Mouse (Mus musculus): ENCODE measurements around the gene Ddx42. TPM values are rescaled to one million over a fixed set of nuclear protein-coding genes. Genes with fewer than 3 reads are reported as not detected.
A peak's percentile ranks its signal among the peaks of the same experiment; 100 is the strongest.
"Not testable (repeated sequence)": the region's sequence is repeated elsewhere in the genome, so short reads cannot be mapped to it uniquely, and the experiment has no call there.

Ddx42 gene
- polyA plus RNA-seq, 2 experiments = 50.4 to 63.9 TPM

DNA sequence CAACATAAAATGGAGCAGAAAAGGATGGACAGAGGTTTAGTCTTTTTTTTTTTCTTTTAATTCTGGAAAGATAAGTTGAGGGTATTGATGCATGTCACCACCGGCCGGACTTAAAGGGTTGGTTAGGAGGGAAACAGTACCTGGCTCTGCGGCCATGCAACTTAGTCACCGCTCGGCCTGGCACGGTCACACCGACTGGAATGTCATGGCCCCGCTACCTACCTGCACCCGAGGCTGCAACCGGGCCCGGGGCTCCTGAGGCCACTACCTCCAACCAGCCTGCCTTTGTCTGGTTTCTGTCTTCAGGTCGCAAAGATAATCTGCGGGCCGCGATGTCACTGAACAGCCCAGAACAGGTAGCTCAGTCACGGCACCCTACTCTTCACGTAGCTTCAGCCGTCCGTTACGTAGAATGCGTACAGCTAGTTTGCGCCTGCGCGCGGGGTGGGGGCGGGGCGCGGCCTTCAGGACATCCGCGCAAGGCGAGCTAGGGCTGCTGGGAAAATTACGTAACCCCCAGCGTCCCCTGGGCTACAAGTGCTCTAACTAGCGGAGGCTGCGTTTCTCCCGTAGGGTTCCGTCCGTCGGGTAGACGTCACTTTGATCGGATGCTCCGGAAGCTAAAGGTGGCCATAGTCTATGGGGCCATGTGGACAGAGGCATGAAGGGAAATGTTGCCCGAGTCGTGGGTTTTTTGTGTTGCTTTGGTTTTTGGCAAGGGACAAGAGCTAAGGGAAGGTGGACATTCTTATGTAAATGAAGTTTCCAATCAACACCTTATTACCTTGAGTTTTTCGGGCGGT lies 598 bp upstream of the Ddx42 start, which contains the start of gene Ccdc47:
TSS of gene Ccdc47 (minus strand) at position 418 of the 803 bp plus-strand sequence.
- ATAC-seq (ENCODE audit: low FRiP score, low read depth) (peak; percentile 96), DNase-seq (ENCODE audit: low spot score) (peak; percentile 99)
- H3K27ac ChIP-seq (replicated peaks; ENCODE audit: low read depth, low read length) = peak within 1 kb of the TSS; percentile 94
- under 1% methylated on average over 46 of the region's 46 CpGs for WGBS
- peak within 1 kb of the TSS; percentile 55 for H3K4me2 ChIP-seq (replicated peaks; ENCODE audit: low read depth, low read length, severe bottlenecking)
- no peaks in the 10 kb centered on the region for H3K9me3 ChIP-seq (ENCODE audit: control insufficient read depth, low read length)
- 0 out of 2 replicates have a peak, but pooled peaks have one; percentile 50 for TF ChIP-seq POLR2A (IDR thresholded peaks at IDR 0.05; ENCODE audit: borderline replicate concordance, extremely low read depth, insufficient read depth, insufficient read length)
- no peaks in the 10 kb centered on the region for H3K27me3 ChIP-seq (ENCODE audit: control insufficient read depth, insufficient read depth, low read length)
- H3K4me1 ChIP-seq (ENCODE audit: control insufficient read depth, insufficient read depth, low read length) = peaks cover 21% of the 10 kb centered on the region
- peaks cover 22% of the 10 kb centered on the region for H3K36me3 ChIP-seq (ENCODE audit: control insufficient read depth, insufficient read depth, low read length)
- peak within 1 kb of the TSS; percentile 91 for H3K9ac ChIP-seq (ENCODE audit: low read depth, low read length, severe bottlenecking)
- peak within 1 kb of the TSS; percentile 76 for H3K4me3 ChIP-seq (replicated peaks; ENCODE audit: low read length)

DNA sequence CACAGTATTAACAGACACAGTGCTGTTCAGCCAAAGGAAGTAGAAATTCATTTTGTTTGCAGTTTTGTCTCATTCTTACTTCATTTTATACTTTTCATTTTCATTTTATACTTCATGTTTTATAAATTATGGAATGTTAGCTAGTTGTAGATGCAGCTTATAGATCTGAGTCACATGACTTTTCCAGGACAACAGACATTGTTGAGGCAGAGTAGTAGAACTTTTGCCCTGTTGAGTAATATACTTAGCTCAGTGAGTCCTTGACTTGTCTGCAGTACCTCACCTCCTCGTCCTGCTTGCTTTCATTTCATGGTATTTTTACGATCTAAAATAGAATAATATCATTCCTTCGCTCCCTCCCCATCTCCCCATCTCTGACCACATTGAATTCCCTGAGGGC lies 3.9 kb downstream of the Ddx42 start:
- H3K4me1 ChIP-seq (ENCODE audit: control insufficient read depth, insufficient read depth, low read length) = peaks cover 10% of the 10 kb centered on the region
- DNase-seq (ENCODE audit: low spot score) (no peak), ATAC-seq (ENCODE audit: low FRiP score, low read depth) (no peak)
- no peaks in the 10 kb centered on the region for H3K27me3 ChIP-seq (ENCODE audit: control insufficient read depth, insufficient read depth, low read length)
- no peaks in the 10 kb centered on the region for H3K9me3 ChIP-seq (ENCODE audit: control insufficient read depth, low read length)
- no peak overlapping the region for H3K9ac ChIP-seq (ENCODE audit: low read depth, low read length, severe bottlenecking)
- H3K27ac ChIP-seq (replicated peaks; ENCODE audit: low read depth, low read length) = no peak overlapping the region
- no peak overlapping the region for H3K4me3 ChIP-seq (replicated peaks; ENCODE audit: low read length)
- TF ChIP-seq POLR2A (IDR thresholded peaks at IDR 0.05; ENCODE audit: borderline replicate concordance, extremely low read depth, insufficient read depth, insufficient read length) = no peak
- H3K36me3 ChIP-seq (ENCODE audit: control insufficient read depth, insufficient read depth, low read length) = peaks cover 23% of the 10 kb centered on the region
- H3K4me2 ChIP-seq (replicated peaks; ENCODE audit: low read depth, low read length, severe bottlenecking) = no peak overlapping the region
- WGBS = 89% methylated on average over 3 of the region's 3 CpGs

DNA sequence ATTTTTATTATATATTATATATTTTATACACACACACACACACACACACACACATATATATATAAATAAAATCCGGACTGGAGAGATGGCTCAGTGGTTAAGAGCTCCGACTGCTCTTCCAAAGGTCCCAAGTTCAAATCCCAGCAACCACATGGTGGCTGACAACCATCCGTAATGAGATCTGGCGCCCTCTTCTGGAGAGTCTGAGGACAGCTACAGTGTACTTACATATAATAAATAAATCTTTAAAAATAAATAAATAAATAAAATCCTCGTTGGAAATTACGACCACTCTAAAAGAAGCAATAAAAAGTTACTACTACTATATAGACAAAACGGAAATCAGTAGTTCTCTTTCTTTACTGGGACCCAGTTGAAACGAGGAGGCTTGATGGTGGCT lies 17.3 kb downstream of the Ddx42 start:
- not testable (repeated sequence) for H3K4me1 ChIP-seq (ENCODE audit: control insufficient read depth, insufficient read depth, low read length)

DNA sequence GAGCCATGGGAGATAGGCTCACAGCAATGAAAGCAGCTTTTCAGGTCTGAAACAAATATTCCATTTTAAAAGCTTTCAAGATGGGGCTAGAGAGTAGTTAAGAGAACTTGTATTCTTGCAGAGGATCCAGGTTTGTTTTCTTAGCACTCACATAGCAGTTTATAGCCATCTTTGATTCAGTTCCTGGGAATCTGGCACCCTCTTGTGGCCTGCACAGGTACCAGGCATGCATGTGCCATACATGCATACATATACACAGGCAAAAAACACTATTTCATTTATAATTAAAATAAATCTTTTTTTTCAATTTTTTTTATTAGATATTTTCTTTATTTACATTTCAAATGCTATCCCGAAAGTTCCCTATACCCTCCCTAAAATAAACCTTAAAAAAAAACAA lies 30.1 kb downstream of the Ddx42 start:
- WGBS = 97% methylated on average over 1 of the region's 1 CpGs
- Histone ChIP-seq H3K36me3 (ENCODE audit: control insufficient read depth, insufficient read depth, low read length) (peaks cover 99% of the 10 kb centered on the region), H3K27me3 (ENCODE audit: control insufficient read depth, insufficient read depth, low read length) (no peaks in the 10 kb centered on the region), H3K27ac (replicated peaks; ENCODE audit: low read depth, low read length) (no peak overlapping the region), H3K9me3 (ENCODE audit: control insufficient read depth, low read length) (peaks cover 6% of the 10 kb centered on the region), H3K9ac (ENCODE audit: low read depth, low read length, severe bottlenecking) (no peak overlapping the region), H3K4me1 (ENCODE audit: control insufficient read depth, insufficient read depth, low read length) (no peaks in the 10 kb centered on the region), H3K4me2 (replicated peaks; ENCODE audit: low read depth, low read length, severe bottlenecking) (no peak overlapping the region), H3K4me3 (replicated peaks; ENCODE audit: low read length) (no peak overlapping the region)
- no peak for TF ChIP-seq POLR2A (IDR thresholded peaks at IDR 0.05; ENCODE audit: borderline replicate concordance, extremely low read depth, insufficient read depth, insufficient read length)
- DNase-seq (ENCODE audit: low spot score) (no peak), ATAC-seq (ENCODE audit: low FRiP score, low read depth) (no peak)

More for the DNA sequence above, 17.3 kb downstream of the Ddx42 start:
- not testable (repeated sequence) for ATAC-seq (ENCODE audit: low FRiP score, low read depth); H3K27ac ChIP-seq (replicated peaks; ENCODE audit: low read depth, low read length); DNase-seq (ENCODE audit: low spot score); H3K4me2 ChIP-seq (replicated peaks; ENCODE audit: low read depth, low read length, severe bottlenecking); H3K27me3 ChIP-seq (ENCODE audit: control insufficient read depth, insufficient read depth, low read length); H3K9me3 ChIP-seq (ENCODE audit: control insufficient read depth, low read length); H3K9ac ChIP-seq (ENCODE audit: low read depth, low read length, severe bottlenecking); H3K4me3 ChIP-seq (replicated peaks; ENCODE audit: low read length)
- H3K36me3 ChIP-seq (ENCODE audit: control insufficient read depth, insufficient read depth, low read length) = peaks cover 84% of the 10 kb centered on the region
- 65% methylated on average over 8 of the region's 8 CpGs for WGBS

DNA sequence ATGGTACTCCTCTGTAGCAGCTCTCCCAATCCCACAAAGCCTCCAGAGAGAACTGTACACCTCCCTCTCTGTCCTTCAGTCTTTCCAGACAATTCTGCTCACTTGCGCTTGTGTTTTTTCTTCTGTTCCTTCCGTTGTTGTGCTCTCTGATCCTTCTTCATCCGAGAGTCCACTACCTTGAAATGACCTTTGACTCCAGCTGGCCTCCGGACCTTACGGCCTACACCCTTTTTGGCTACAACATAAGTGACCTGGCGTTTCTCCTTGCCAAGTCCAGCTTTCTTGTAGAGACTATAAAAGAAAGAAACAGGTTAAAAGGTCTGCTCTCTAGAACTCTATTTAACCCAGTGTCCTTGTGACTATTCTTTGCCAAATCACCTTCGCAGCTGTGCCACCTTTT lies 32.6 kb downstream of the Ddx42 start:
- no peak for TF ChIP-seq POLR2A (IDR thresholded peaks at IDR 0.05; ENCODE audit: borderline replicate concordance, extremely low read depth, insufficient read depth, insufficient read length)
- no peak overlapping the region for H3K4me3 ChIP-seq (replicated peaks; ENCODE audit: low read length)
- peaks cover 97% of the 10 kb centered on the region for H3K36me3 ChIP-seq (ENCODE audit: control insufficient read depth, insufficient read depth, low read length)
- no peaks in the 10 kb centered on the region for H3K4me1 ChIP-seq (ENCODE audit: control insufficient read depth, insufficient read depth, low read length)
- no peak overlapping the region for H3K27ac ChIP-seq (replicated peaks; ENCODE audit: low read depth, low read length)
- no peak overlapping the region for H3K4me2 ChIP-seq (replicated peaks; ENCODE audit: low read depth, low read length, severe bottlenecking)
- ATAC-seq (ENCODE audit: low FRiP score, low read depth) (no peak), DNase-seq (ENCODE audit: low spot score) (no peak)
- peaks cover 6% of the 10 kb centered on the region for H3K9me3 ChIP-seq (ENCODE audit: control insufficient read depth, low read length)
- H3K9ac ChIP-seq (ENCODE audit: low read depth, low read length, severe bottlenecking) = no peak overlapping the region
- no peaks in the 10 kb centered on the region for H3K27me3 ChIP-seq (ENCODE audit: control insufficient read depth, insufficient read depth, low read length)
- WGBS = 87% methylated on average over 7 of the region's 7 CpGs
